Mouse (Mus musculus) kidney, postnatal 0 days (tissue): ENCODE results near the gene Gm6993. TPM values are rescaled to one million over a fixed set of nuclear protein-coding genes. Genes with fewer than 3 reads are reported as not detected.

Source experiments
- ATAC-seq: fragments of 200-750 bp; cut with Nextera tagmentation; replicated peaks from 2 replicates; pipeline ENCODE4 v1.8.0; 2017; ENCODE audit warnings: low read depth, moderate number of reproducible peaks, moderate TSS enrichment, moderate library complexity; ENCODE audit not compliant: low FRiP score
- DNase-seq: peaks from one replicate; pipeline ENCODE4 v3.0.0-alpha.2; 2016; ENCODE audit warnings: low spot score
- H3K27ac ChIP-seq: fragments of 300-500 bp; sonication (generic); 2 replicates; pipeline ENCODE4 v1.5.1; 2014; ENCODE audit warnings: mild to moderate bottlenecking
- H3K27me3 ChIP-seq: fragments of 300-500 bp; sonication (generic); 2 replicates; pipeline ENCODE4 v1.6.1; 2014; ENCODE audit warnings: low read length, mixed read lengths; ENCODE audit not compliant: insufficient read depth
- H3K36me3 ChIP-seq: fragments of 300-500 bp; sonication (generic); 2 replicates; pipeline ENCODE4 v1.6.1; 2014; ENCODE audit warnings: low read length, mixed read lengths; ENCODE audit not compliant: insufficient read depth
- H3K4me1 ChIP-seq: fragments of 300-500 bp; sonication (generic); replicated peaks from 2 replicates; pipeline ENCODE4 v1.6.1; 2014; ENCODE audit warnings: antibody characterized with exemption, low read length, mixed read lengths; ENCODE audit not compliant: insufficient read depth
- H3K4me2 ChIP-seq: fragments of 300-500 bp; sonication (generic); 2 replicates; pipeline ENCODE4 v1.6.1; 2014; ENCODE audit warnings: mild to moderate bottlenecking, low read length, moderate library complexity, mixed read lengths
- H3K4me3 ChIP-seq: fragments of 300-500 bp; sonication (generic); replicated peaks from 2 replicates; pipeline ENCODE4 v1.5.1; 2014; ENCODE audit warnings: low read depth, low read length
- H3K9ac ChIP-seq: fragments of 300-500 bp; sonication (generic); 2 replicates; pipeline ENCODE4 v1.6.1; 2014; ENCODE audit warnings: low read depth, low read length
- H3K9me3 ChIP-seq: fragments of 300-500 bp; sonication (generic); replicated peaks from 2 replicates; pipeline ENCODE4 v1.6.1; 2016; ENCODE audit warnings: low read length, inconsistent platforms, mixed read lengths
- CTCF ChIP-seq: IDR thresholded peaks from 2 replicates; pipeline ENCODE4 v1.5.1; 2016; ENCODE audit warnings: antibody characterized with exemption, low read depth, mild to moderate bottlenecking, moderate library complexity
- WGBS: fragments of 180-500 bp; shearing (Covaris S2); extraction: QIAGEN DNeasy Blood & Tissue Kit; methylation state at CpG from one replicate; pipeline ENCODE4 v1.1.7; 2014; 5-methylcytosine and 5-hydroxymethylcytosine counted together
- polyA plus RNA-seq: library from polyadenylated mRNA; unstranded; fragments of >200 nt; fragmentation: Nextera tagmentation; extraction: Ambion mirVana; gene quantifications from 2 replicates; pipeline ENCODE4 v1.2.1, GENCODE M21; 2015

The Gm6993 gene
- polyA plus RNA-seq, 1 experiment from 2014 or later = not detected

GRCm38 (mm10) chr12:31208766-31209165, 31.8 kb upstream of the Gm6993 start:
- WGBS = 47% methylated on average over 6 of the region's 6 CpGs
- Histone ChIP-seq H3K9me3 (no peaks in the 10 kb centered on the region), H3K4me3 (no peak overlapping the region), H3K4me2 (no peak overlapping the region), H3K9ac (no peak overlapping the region), H3K36me3 (no peaks in the 10 kb centered on the region), H3K27me3 (no peaks in the 10 kb centered on the region), H3K4me1 (0 out of 2 replicates have a peak, but pooled peaks cover 13% of the 10 kb centered on the region), H3K27ac (no peak overlapping the region)
- DNase-seq (peak; percentile 66), ATAC-seq (no peak)
- no peak for TF ChIP-seq CTCF

- Histone ChIP-seq H3K27me3 (no peaks in the 10 kb centered on the region), H3K9me3 (no peaks in the 10 kb centered on the region), H3K9ac (no peak overlapping the region), H3K4me2 (no peak overlapping the region), H3K36me3 (no peaks in the 10 kb centered on the region), H3K4me1 (0 out of 2 replicates have a peak, but pooled peaks cover 13% of the 10 kb centered on the region), H3K4me3 (no peak overlapping the region), H3K27ac (no peak overlapping the region)
- no peak for ATAC-seq
- no peak for DNase-seq
- TF ChIP-seq CTCF = no peak
- 51% methylated on average over 5 of the region's 5 CpGs for whole genome bisulfite sequencing
Observed at GRCm38 (mm10) chr12:31209377-31209805, 31.2 kb upstream of the Gm6993 start.

- Histone ChIP-seq H3K9me3 (no peaks in the 10 kb centered on the region), H3K4me1 (0 out of 2 replicates have a peak, but pooled peaks cover 10% of the 10 kb centered on the region), H3K27ac (no peak overlapping the region; the same call in 1 of the 2 replicates), H3K4me3 (no peak overlapping the region), H3K36me3 (no peaks in the 10 kb centered on the region), H3K9ac (no peak overlapping the region), H3K4me2 (no peak overlapping the region), H3K27me3 (no peaks in the 10 kb centered on the region)
- DNase-seq (no peak), ATAC-seq (no peak)
- WGBS = 74% methylated on average over 7 of the region's 7 CpGs
- TF ChIP-seq CTCF = no peak
Observed at GRCm38 (mm10) chr12:31213556-31213955, 27.0 kb upstream of the Gm6993 start.

GRCm38 (mm10) chr12:31215003-31215402, 25.6 kb upstream of the Gm6993 start:
- no peaks in the 10 kb centered on the region for H3K9me3 ChIP-seq
- TF ChIP-seq CTCF = no peak
- no peak overlapping the region for H3K4me2 ChIP-seq
- no peak overlapping the region for H3K9ac ChIP-seq
- no peaks in the 10 kb centered on the region for H3K27me3 ChIP-seq
- H3K4me1 ChIP-seq = 0 out of 2 replicates have a peak, but pooled peaks cover 3% of the 10 kb centered on the region
- DNase-seq (no peak), ATAC-seq (no peak)
- no peak overlapping the region for H3K27ac ChIP-seq
- H3K36me3 ChIP-seq = no peaks in the 10 kb centered on the region
- H3K4me3 ChIP-seq = no peak overlapping the region
- WGBS = 54% methylated on average over 6 of the region's 6 CpGs

GRCm38 (mm10) chr12:31217232-31217631, 23.3 kb upstream of the Gm6993 start:
- no peaks in the 10 kb centered on the region for H3K9me3 ChIP-seq
- DNase-seq (peak; percentile 51), ATAC-seq (no peak; the same call in 1 of the 2 replicates)
- 0 out of 2 replicates have a peak, but pooled peaks cover 3% of the 10 kb centered on the region for H3K4me1 ChIP-seq
- no peak for TF ChIP-seq CTCF
- H3K36me3 ChIP-seq = no peaks in the 10 kb centered on the region
- no peak overlapping the region for H3K4me2 ChIP-seq
- no peak overlapping the region for H3K4me3 ChIP-seq
- no peak overlapping the region for H3K9ac ChIP-seq
- no peak overlapping the region for H3K27ac ChIP-seq
- H3K27me3 ChIP-seq = no peaks in the 10 kb centered on the region
- 31% methylated on average over 5 of the region's 5 CpGs for WGBS

- Histone ChIP-seq H3K27me3 (no peaks in the 10 kb centered on the region), H3K9ac (no peak overlapping the region), H3K4me1 (0 out of 2 replicates have a peak, but pooled peaks cover 3% of the 10 kb centered on the region), H3K4me3 (no peak overlapping the region), H3K36me3 (no peaks in the 10 kb centered on the region), H3K4me2 (no peak overlapping the region), H3K27ac (0 out of 2 replicates have a peak overlapping the region, but pooled peaks have one; percentile 5), H3K9me3 (no peaks in the 10 kb centered on the region)
- TF ChIP-seq CTCF = no peak
- DNase-seq (peak; percentile 37), ATAC-seq (no peak)
- WGBS = 52% methylated on average over 3 of the region's 3 CpGs
Observed at GRCm38 (mm10) chr12:31218774-31219173, 21.8 kb upstream of the Gm6993 start.

- Histone ChIP-seq H3K4me1 (0 out of 2 replicates have a peak, but pooled peaks cover 3% of the 10 kb centered on the region), H3K27me3 (no peaks in the 10 kb centered on the region), H3K27ac (no peak overlapping the region), H3K9me3 (no peaks in the 10 kb centered on the region), H3K4me3 (no peak overlapping the region), H3K36me3 (no peaks in the 10 kb centered on the region), H3K9ac (no peak overlapping the region), H3K4me2 (no peak overlapping the region)
- no peak for ATAC-seq
- no peak for DNase-seq
- TF ChIP-seq CTCF = no peak
- WGBS = 85% methylated on average over 6 of the region's 6 CpGs
Observed at GRCm38 (mm10) chr12:31221522-31221921, 19.0 kb upstream of the Gm6993 start.
